Mouse (Mus musculus): ENCODE measurements around the gene Vcp.
"Not testable (repeated sequence)": the region's sequence is repeated elsewhere in the genome, so short reads cannot be mapped to it uniquely, and the experiment has no call there.

Vcp gene

GRCm38 (mm10) chr4:43029121-43029520 is 28.8 kb upstream of the Vcp start:
- DNase-seq = no peak

GRCm38 (mm10) chr4:43025084-43025960 is 25.0 kb upstream of the Vcp start, which contains the start of gene Pigo:
Gene Pigo, minus strand, starts transcription at chr4:43025819.
- DNase-seq = peak; percentile 99

GRCm38 (mm10) chr4:43024673-43025072 is 24.4 kb upstream of the Vcp start:
- peak; percentile 50 to 52 for DNase-seq

GRCm38 (mm10) chr4:43021341-43021740 is 21.0 kb upstream of the Vcp start:
- peak; percentile 56 to 63 for DNase-seq

GRCm38 (mm10) chr4:43020876-43021275 is 20.6 kb upstream of the Vcp start:
- no peak for DNase-seq

- no peak for DNase-seq
Measured at GRCm38 (mm10) chr4:43019641-43020465, 19.5 kb upstream of the Vcp start.

- no peak for DNase-seq
Measured at GRCm38 (mm10) chr4:43019176-43019575, 18.9 kb upstream of the Vcp start.

- no peak for DNase-seq
Measured at GRCm38 (mm10) chr4:43018156-43018555, 17.8 kb upstream of the Vcp start.

- DNase-seq = no peak
Measured at GRCm38 (mm10) chr4:43012091-43012490, 11.8 kb upstream of the Vcp start.

- DNase-seq = peak; percentile 86 to 89
Measured at GRCm38 (mm10) chr4:43010161-43011038, 10.1 kb upstream of the Vcp start, which contains the start of gene Fancg. Gene Fancg, minus strand, starts transcription at chr4:43010506.

- DNase-seq = peak; percentile 52 to 65
Measured at GRCm38 (mm10) chr4:43005765-43006164, 5.5 kb upstream of the Vcp start.

GRCm38 (mm10) chr4:43004951-43005350 is 4.6 kb upstream of the Vcp start:
- DNase-seq = no peak

- peak in 1 of 2 experiments; percentile 38 for DNase-seq
Measured at GRCm38 (mm10) chr4:43002756-43003439, 2.6 kb upstream of the Vcp start.

GRCm38 (mm10) chr4:43001272-43001671 is 965 bp upstream of the Vcp start:
- DNase-seq = no peak

- peak; percentile 75 to 79 for DNase-seq
Measured at GRCm38 (mm10) chr4:42999451-43000140, 711 bp downstream of the Vcp start.

- no peak for DNase-seq
Measured at GRCm38 (mm10) chr4:42998022-42998421, 2.3 kb downstream of the Vcp start.

- DNase-seq = no peak
Measured at GRCm38 (mm10) chr4:42988296-42988695, 12.0 kb downstream of the Vcp start.

GRCm38 (mm10) chr4:42980467-42980866 is 19.8 kb downstream of the Vcp start:
- DNase-seq = not testable (repeated sequence)

GRCm38 (mm10) chr4:42978062-42978461 is 22.2 kb downstream of the Vcp start:
- no peak for DNase-seq

GRCm38 (mm10) chr4:42973868-42974267 is 26.4 kb downstream of the Vcp start:
- DNase-seq = no peak

- DNase-seq = no peak
Measured at GRCm38 (mm10) chr4:42972952-42973351, 27.4 kb downstream of the Vcp start.
